Mouse (Mus musculus): ENCODE results near the gene Slf2. TPM values are rescaled to one million over a fixed set of nuclear protein-coding genes. Genes with fewer than 3 reads are reported as not detected.

Gene Slf2
- polyA plus RNA-seq, 1 experiment from 2014 or later, result 30.3 TPM

DNA sequence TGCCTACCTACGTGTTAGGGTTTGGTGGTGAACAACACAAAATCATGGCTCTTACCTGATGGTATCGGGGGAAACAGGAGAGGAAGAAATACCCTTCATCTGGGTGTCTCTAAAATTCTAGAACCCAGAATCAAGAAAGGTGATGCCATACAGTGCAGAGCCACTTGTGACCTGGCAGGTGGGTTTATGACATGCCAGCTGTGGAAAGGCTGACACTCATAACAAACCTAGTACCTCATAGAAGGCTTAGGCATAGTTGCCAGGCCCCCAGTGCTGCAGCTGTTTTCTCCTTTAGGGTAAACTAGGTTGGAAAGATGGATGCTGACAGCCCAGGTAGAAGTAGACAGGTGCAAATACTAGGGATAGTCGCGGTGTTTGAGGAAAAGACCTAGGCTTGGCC, 53.5 kb downstream of the Slf2 start:
- no peak overlapping the region for H3K4me3 ChIP-seq (ENCODE audit: low read depth, low read length)
- H3K27me3 ChIP-seq (ENCODE audit: control insufficient read depth, insufficient read depth, low read depth, low read length), result no peaks in the 10 kb centered on the region
- no peak for ATAC-seq

GRCm38 (mm10) chr19:44985159-44985988, 54.4 kb downstream of the Slf2 start:
- Histone ChIP-seq H3K4me3 (ENCODE audit: low read depth, low read length) (no peak overlapping the region), H3K4me2 (ENCODE audit: low read length) (no peak overlapping the region), H3K27me3 (ENCODE audit: control insufficient read depth, insufficient read depth, low read depth, low read length) (no peaks in the 10 kb centered on the region), H3K27ac (ENCODE audit: low read length) (no peak overlapping the region), H3K36me3 (ENCODE audit: control insufficient read depth, insufficient read depth, low read length) (peaks cover 9% of the 10 kb centered on the region), H3K9ac (ENCODE audit: low read depth, low read length) (no peak overlapping the region), H3K4me1 (ENCODE audit: control insufficient read depth, insufficient read depth, low read length) (peaks cover 6% of the 10 kb centered on the region), H3K9me3 (replicated peaks; ENCODE audit: control insufficient read depth, low read length, poor library complexity, severe bottlenecking) (no peaks in the 10 kb centered on the region)
- ATAC-seq, result no peak
- 71% methylated on average over 5 of the region's 5 CpGs for WGBS

More for the DNA sequence above, 53.5 kb downstream of the Slf2 start:
- Histone ChIP-seq H3K9ac (ENCODE audit: low read depth, low read length) (no peak overlapping the region), H3K36me3 (ENCODE audit: control insufficient read depth, insufficient read depth, low read length) (peaks cover 9% of the 10 kb centered on the region), H3K27ac (ENCODE audit: low read length) (no peak overlapping the region), H3K4me1 (ENCODE audit: control insufficient read depth, insufficient read depth, low read length) (peaks cover 5% of the 10 kb centered on the region; the same call in 1 of the 2 replicates), H3K9me3 (replicated peaks; ENCODE audit: control insufficient read depth, low read length, poor library complexity, severe bottlenecking) (no peaks in the 10 kb centered on the region), H3K4me2 (ENCODE audit: low read length) (no peak overlapping the region)
- 95% methylated on average over 4 of the region's 4 CpGs for WGBS

DNA sequence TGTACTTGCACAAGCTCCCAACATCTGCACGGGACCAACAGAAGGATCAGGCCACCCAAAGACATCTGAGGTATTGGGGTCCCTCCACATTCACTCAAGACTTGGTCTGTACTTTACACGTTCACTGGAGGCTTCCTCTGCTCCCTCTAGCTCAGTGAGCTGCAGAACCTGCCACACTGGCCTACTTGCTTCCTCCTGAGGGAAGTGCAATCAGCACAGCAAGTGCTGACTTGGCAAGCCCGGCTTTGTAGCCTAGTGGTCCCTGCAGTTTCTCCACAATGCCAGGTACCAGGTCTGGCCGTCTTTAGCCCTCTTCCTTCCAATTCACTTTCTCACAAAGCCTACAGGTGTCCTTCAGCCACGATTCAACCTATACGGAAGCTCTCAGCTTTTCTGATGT, 56.1 kb downstream of the Slf2 start:
- Histone ChIP-seq H3K4me2 (ENCODE audit: low read length) (no peak overlapping the region), H3K27me3 (ENCODE audit: control insufficient read depth, insufficient read depth, low read depth, low read length) (no peaks in the 10 kb centered on the region), H3K27ac (ENCODE audit: low read length) (no peak overlapping the region), H3K9me3 (replicated peaks; ENCODE audit: control insufficient read depth, low read length, poor library complexity, severe bottlenecking) (no peaks in the 10 kb centered on the region), H3K9ac (ENCODE audit: low read depth, low read length) (no peak overlapping the region), H3K4me3 (ENCODE audit: low read depth, low read length) (no peak overlapping the region), H3K4me1 (ENCODE audit: control insufficient read depth, insufficient read depth, low read length) (peaks cover 16% of the 10 kb centered on the region), H3K36me3 (ENCODE audit: control insufficient read depth, insufficient read depth, low read length) (no peaks in the 10 kb centered on the region)
- ATAC-seq, result no peak
- WGBS, result 72% methylated on average over 6 of the region's 6 CpGs

- WGBS, result 54% methylated on average over 6 of the region's 6 CpGs
- H3K4me1 ChIP-seq (ENCODE audit: control insufficient read depth, insufficient read depth, low read length), result peaks cover 16% of the 10 kb centered on the region
- no peak overlapping the region for H3K4me3 ChIP-seq (ENCODE audit: low read depth, low read length)
- ATAC-seq, result no peak
- H3K36me3 ChIP-seq (ENCODE audit: control insufficient read depth, insufficient read depth, low read length), result no peaks in the 10 kb centered on the region
- no peak overlapping the region for H3K27ac ChIP-seq (ENCODE audit: low read length)
- no peak overlapping the region for H3K4me2 ChIP-seq (ENCODE audit: low read length)
- H3K9me3 ChIP-seq (replicated peaks; ENCODE audit: control insufficient read depth, low read length, poor library complexity, severe bottlenecking), result no peaks in the 10 kb centered on the region
- H3K27me3 ChIP-seq (ENCODE audit: control insufficient read depth, insufficient read depth, low read depth, low read length), result no peaks in the 10 kb centered on the region
- no peak overlapping the region for H3K9ac ChIP-seq (ENCODE audit: low read depth, low read length)
These were observed 56.9 kb downstream of the Slf2 start for GRCm38 (mm10) chr19:44987851-44988250.

GRCm38 (mm10) chr19:44988321-44988720, 57.4 kb downstream of the Slf2 start:
- Histone ChIP-seq H3K27me3 (ENCODE audit: control insufficient read depth, insufficient read depth, low read depth, low read length) (no peaks in the 10 kb centered on the region), H3K9ac (ENCODE audit: low read depth, low read length) (peak overlapping the region; percentile 85), H3K4me2 (ENCODE audit: low read length) (peak overlapping the region; percentile 76), H3K4me3 (ENCODE audit: low read depth, low read length) (peak overlapping the region; percentile 63), H3K4me1 (ENCODE audit: control insufficient read depth, insufficient read depth, low read length) (peaks cover 16% of the 10 kb centered on the region), H3K27ac (ENCODE audit: low read length) (peak overlapping the region; percentile 69), H3K36me3 (ENCODE audit: control insufficient read depth, insufficient read depth, low read length) (0 out of 2 replicates have a peak, but pooled peaks cover 3% of the 10 kb centered on the region), H3K9me3 (replicated peaks; ENCODE audit: control insufficient read depth, low read length, poor library complexity, severe bottlenecking) (no peaks in the 10 kb centered on the region)
- no peak for ATAC-seq
- 22% methylated on average over 9 of the region's 9 CpGs for WGBS

GRCm38 (mm10) chr19:44988831-44989566, 58.0 kb downstream of the Slf2 start, which contains the start of gene Sema4g:
TSS of gene Sema4g (plus strand) at chr19:44989101.
- Histone ChIP-seq H3K36me3 (ENCODE audit: control insufficient read depth, insufficient read depth, low read length) (0 out of 2 replicates have a peak, but pooled peaks cover 3% of the 10 kb centered on the region), H3K4me1 (ENCODE audit: control insufficient read depth, insufficient read depth, low read length) (peaks cover 16% of the 10 kb centered on the region), H3K4me3 (ENCODE audit: low read depth, low read length) (peak within 1 kb of the TSS; percentile 63), H3K27me3 (ENCODE audit: control insufficient read depth, insufficient read depth, low read depth, low read length) (no peaks in the 10 kb centered on the region), H3K9ac (ENCODE audit: low read depth, low read length) (peak within 1 kb of the TSS; percentile 85), H3K9me3 (replicated peaks; ENCODE audit: control insufficient read depth, low read length, poor library complexity, severe bottlenecking) (no peaks in the 10 kb centered on the region), H3K27ac (ENCODE audit: low read length) (peak within 1 kb of the TSS; percentile 69), H3K4me2 (ENCODE audit: low read length) (peak within 1 kb of the TSS; percentile 76)
- under 1% methylated on average over 37 of the region's 58 CpGs for WGBS
- ATAC-seq, result peak; percentile 87

DNA sequence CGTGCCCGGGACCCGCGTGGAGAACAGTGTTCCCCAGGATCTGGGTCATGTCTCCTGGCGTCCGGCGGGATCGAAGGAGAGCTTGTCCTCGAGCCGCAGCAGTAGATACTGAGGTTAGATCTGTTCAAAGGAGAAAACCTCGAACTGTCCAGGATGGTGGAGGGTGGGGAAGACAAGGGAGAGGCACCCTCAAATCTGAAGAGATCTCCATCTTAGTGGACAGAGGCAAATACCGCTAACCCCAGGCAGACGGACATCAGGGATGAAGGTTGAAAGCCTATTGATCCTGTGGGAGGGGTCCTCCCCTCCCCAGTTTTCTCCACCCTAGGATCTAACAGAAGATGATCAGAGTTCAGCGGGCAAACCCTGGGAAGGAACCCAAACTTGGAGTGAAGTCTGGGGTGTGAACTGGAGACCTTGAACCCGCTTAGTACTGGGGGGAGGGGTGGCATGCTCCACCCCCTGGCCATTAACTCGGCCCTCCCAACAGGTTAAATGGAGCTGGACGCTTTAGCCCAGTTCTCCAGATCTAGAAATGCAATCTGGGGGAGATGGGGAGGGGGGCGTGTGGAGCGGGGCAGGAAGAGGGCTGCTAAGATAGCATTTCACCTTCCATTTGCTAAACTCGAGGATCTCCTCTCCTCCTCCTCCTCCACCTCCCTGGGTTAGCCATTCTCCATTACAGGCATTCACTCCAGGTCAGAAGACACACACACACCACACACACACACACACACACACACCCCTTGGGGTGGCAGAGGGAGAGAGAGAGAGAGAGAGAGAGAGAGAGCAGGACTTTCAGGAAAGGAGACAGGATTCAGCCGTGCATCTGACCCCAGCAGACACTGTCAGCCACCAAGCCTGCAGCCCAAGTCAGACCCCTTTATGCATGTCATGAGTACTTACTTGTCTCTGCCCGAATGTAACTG, 58.9 kb downstream of the Slf2 start:
- H3K9ac ChIP-seq (ENCODE audit: low read depth, low read length), result peak overlapping the region; percentile 85
- peak overlapping the region; percentile 69 for H3K27ac ChIP-seq (ENCODE audit: low read length)
- H3K4me2 ChIP-seq (ENCODE audit: low read length), result peak overlapping the region; percentile 76
- no peaks in the 10 kb centered on the region for H3K27me3 ChIP-seq (ENCODE audit: control insufficient read depth, insufficient read depth, low read depth, low read length)
- H3K4me1 ChIP-seq (ENCODE audit: control insufficient read depth, insufficient read depth, low read length), result peaks cover 16% of the 10 kb centered on the region
- H3K9me3 ChIP-seq (replicated peaks; ENCODE audit: control insufficient read depth, low read length, poor library complexity, severe bottlenecking), result no peaks in the 10 kb centered on the region
- WGBS, result 5% methylated on average over 22 of the region's 22 CpGs
- 0 out of 2 replicates have a peak, but pooled peaks cover 3% of the 10 kb centered on the region for H3K36me3 ChIP-seq (ENCODE audit: control insufficient read depth, insufficient read depth, low read length)
- peak overlapping the region; percentile 63 for H3K4me3 ChIP-seq (ENCODE audit: low read depth, low read length)
- peak; percentile 46 for ATAC-seq

DNA sequence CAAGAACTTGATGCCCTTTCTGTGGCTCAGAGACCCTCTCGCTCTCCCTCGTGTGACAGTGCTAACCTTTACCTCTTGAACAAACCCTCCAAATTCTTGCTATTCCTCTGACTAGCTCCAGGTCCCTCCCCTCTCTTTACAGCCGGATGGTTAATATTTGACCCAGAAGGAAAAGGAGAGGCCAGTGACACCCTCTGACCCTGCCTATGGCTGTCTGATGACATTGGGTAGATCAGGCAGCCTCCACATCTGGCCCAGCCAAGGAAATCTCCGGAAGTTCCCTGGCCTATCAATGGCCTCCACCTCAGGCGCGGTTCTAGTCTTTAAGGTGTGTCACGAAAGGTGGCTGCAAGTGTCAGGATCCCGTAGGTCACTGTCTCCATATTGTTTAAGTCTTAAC, 60.1 kb downstream of the Slf2 start:
- H3K4me2 ChIP-seq (ENCODE audit: low read length), result no peak overlapping the region; the same call in 1 of the 2 replicates
- 87% methylated on average over 8 of the region's 8 CpGs for WGBS
- H3K9ac ChIP-seq (ENCODE audit: low read depth, low read length), result no peak overlapping the region
- peaks cover 16% of the 10 kb centered on the region for H3K4me1 ChIP-seq (ENCODE audit: control insufficient read depth, insufficient read depth, low read length)
- 0 out of 2 replicates have a peak, but pooled peaks cover 3% of the 10 kb centered on the region for H3K36me3 ChIP-seq (ENCODE audit: control insufficient read depth, insufficient read depth, low read length)
- H3K27me3 ChIP-seq (ENCODE audit: control insufficient read depth, insufficient read depth, low read depth, low read length), result no peaks in the 10 kb centered on the region
- H3K27ac ChIP-seq (ENCODE audit: low read length), result no peak overlapping the region
- ATAC-seq, result no peak
- no peaks in the 10 kb centered on the region for H3K9me3 ChIP-seq (replicated peaks; ENCODE audit: control insufficient read depth, low read length, poor library complexity, severe bottlenecking)
- no peak overlapping the region for H3K4me3 ChIP-seq (ENCODE audit: low read depth, low read length)

Measured in midbrain, embryonic 16.5 days (tissue).